Mouse (Mus musculus): ENCODE measurements around the gene Fam160a2. TPM values are rescaled to one million over a fixed set of nuclear protein-coding genes. Genes with fewer than 3 reads are reported as not detected.

The Fam160a2 gene
- total and polyA plus RNA-seq, 2 experiments from 2014 or later = 35.8 to 37.3 TPM

DNA sequence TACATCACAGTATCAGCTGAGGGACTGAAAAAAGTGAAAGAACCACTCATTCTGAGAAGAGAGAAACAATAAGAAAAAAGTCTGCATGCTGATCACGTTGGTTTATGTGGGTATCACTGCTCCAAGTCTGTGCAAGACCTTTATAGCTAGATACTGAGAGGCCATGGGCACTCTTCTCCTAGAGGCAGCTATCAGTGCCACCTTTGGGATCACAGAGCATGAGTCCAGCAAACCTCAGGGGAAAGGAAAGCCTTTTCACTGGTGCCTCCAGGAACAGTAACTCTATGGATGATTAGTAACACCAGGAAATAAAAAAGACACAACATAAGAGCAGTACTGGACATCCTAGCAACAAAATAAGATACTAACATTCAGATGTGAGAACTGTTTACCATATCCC lies 57.7 kb downstream of the Fam160a2 start, which contains the start of gene Olfr691:
Gene Olfr691 (minus strand): TSS at position 101 of the 400 bp plus-strand sequence.
- no peaks in the 10 kb centered on the region for H3K4me1 ChIP-seq (ENCODE audit: insufficient read depth, low read length)
- DNase-seq (ENCODE audit: low spot score) (no peak), ATAC-seq (ENCODE audit: low FRiP score) (no peak)
- no peak within 1 kb of the TSS for H3K4me3 ChIP-seq (ENCODE audit: low read depth, low read length)
- TF ChIP-seq CTCF (IDR thresholded peaks at IDR 0.05) = no peak
- no peak within 1 kb of the TSS for H3K27ac ChIP-seq (ENCODE audit: low read depth, low read length)
- H3K4me2 ChIP-seq (ENCODE audit: low read depth, low read length, poor library complexity, severe bottlenecking) = no peak within 1 kb of the TSS
- WGBS = 65% methylated on average over 1 of the region's 1 CpGs
- H3K27me3 ChIP-seq (ENCODE audit: insufficient read depth, low read length) = no peaks in the 10 kb centered on the region
- H3K9ac ChIP-seq (replicated peaks; ENCODE audit: low read length, poor library complexity, severe bottlenecking) = no peak within 1 kb of the TSS
- no peaks in the 10 kb centered on the region for H3K36me3 ChIP-seq (ENCODE audit: insufficient read depth, low read length)
- no peaks in the 10 kb centered on the region for H3K9me3 ChIP-seq (ENCODE audit: low read length)

- H3K4me3 ChIP-seq (ENCODE audit: low read depth, low read length) = no peak within 1 kb of the TSS
- no peaks in the 10 kb centered on the region for H3K4me1 ChIP-seq (ENCODE audit: insufficient read depth, low read length)
- H3K27me3 ChIP-seq (ENCODE audit: insufficient read depth, low read length) = no peaks in the 10 kb centered on the region
- H3K9me3 ChIP-seq (ENCODE audit: low read length) = no peaks in the 10 kb centered on the region
- H3K27ac ChIP-seq (ENCODE audit: low read depth, low read length) = no peak within 1 kb of the TSS
- no peak within 1 kb of the TSS for H3K9ac ChIP-seq (replicated peaks; ENCODE audit: low read length, poor library complexity, severe bottlenecking)
- ATAC-seq (ENCODE audit: low FRiP score) = no peak
- DNase-seq (ENCODE audit: low spot score) = no peak
- no peaks in the 10 kb centered on the region for H3K36me3 ChIP-seq (ENCODE audit: insufficient read depth, low read length)
- 80% methylated on average over 1 of the region's 1 CpGs for WGBS
- no peak for TF ChIP-seq CTCF (IDR thresholded peaks at IDR 0.05)
- H3K4me2 ChIP-seq (ENCODE audit: low read depth, low read length, poor library complexity, severe bottlenecking) = no peak within 1 kb of the TSS
These were observed 65.8 kb downstream of the Fam160a2 start, which contains the start of gene Olfr690 for GRCm38 (mm10) chr7:105334004-105334403. Gene Olfr690, minus strand, starts transcription at chr7:105334104.

DNA sequence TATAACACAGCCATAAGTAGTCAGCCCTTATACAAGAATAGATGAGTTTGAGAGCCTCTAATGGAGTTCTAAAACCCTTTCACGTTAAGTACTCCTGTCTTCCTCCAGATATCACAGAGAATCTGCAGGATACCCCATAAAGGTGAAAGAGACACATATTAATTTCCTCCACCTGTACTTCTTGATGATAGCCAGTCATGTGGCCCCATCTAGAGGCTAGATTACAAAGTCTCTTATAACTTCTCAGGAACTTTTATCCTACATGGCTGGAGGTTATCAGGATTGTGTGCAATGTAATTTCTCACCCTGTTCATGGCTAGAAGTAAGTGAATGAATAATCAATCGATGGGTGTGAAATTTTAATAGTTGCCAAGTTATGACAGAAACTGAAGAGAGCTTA lies 74.6 kb downstream of the Fam160a2 start:
- no peaks in the 10 kb centered on the region for H3K4me1 ChIP-seq (ENCODE audit: insufficient read depth, low read length)
- no peak for ATAC-seq (ENCODE audit: low FRiP score)
- H3K9me3 ChIP-seq (ENCODE audit: low read length) = no peaks in the 10 kb centered on the region
- no peak for DNase-seq (ENCODE audit: low spot score)
- no peak for TF ChIP-seq CTCF (IDR thresholded peaks at IDR 0.05)
- WGBS = 73% methylated on average over 2 of the region's 2 CpGs
- no peaks in the 10 kb centered on the region for H3K27me3 ChIP-seq (ENCODE audit: insufficient read depth, low read length)
- H3K4me3 ChIP-seq (ENCODE audit: low read depth, low read length) = no peak overlapping the region
- H3K4me2 ChIP-seq (ENCODE audit: low read depth, low read length, poor library complexity, severe bottlenecking) = no peak overlapping the region
- no peak overlapping the region for H3K27ac ChIP-seq (ENCODE audit: low read depth, low read length)
- no peaks in the 10 kb centered on the region for H3K36me3 ChIP-seq (ENCODE audit: insufficient read depth, low read length)
- no peak overlapping the region for H3K9ac ChIP-seq (replicated peaks; ENCODE audit: low read length, poor library complexity, severe bottlenecking)

Other genes starting within 250 kb of the Fam160a2 start
- not detected in 2 replicates for gene Olfr684, start 236.4 kb downstream of the Fam160a2 start, total RNA-seq (2014; rRNA removed)
- not detected in 2 replicates for gene Olfr684, start 236.4 kb downstream of the Fam160a2 start, polyA plus RNA-seq (2015; fragmentation: Nextera tagmentation; extraction: Ambion mirVana)
- gene Olfr685, start 214.0 kb downstream of the Fam160a2 start, total RNA-seq (2014; rRNA removed) = not detected in 2 replicates
- not detected in 2 replicates for gene Olfr685, start 214.0 kb downstream of the Fam160a2 start, polyA plus RNA-seq (2015; fragmentation: Nextera tagmentation; extraction: Ambion mirVana)
- not detected in 2 replicates for gene Olfr686, start 192.6 kb downstream of the Fam160a2 start, total RNA-seq (2014; rRNA removed)
- gene Olfr686, start 192.6 kb downstream of the Fam160a2 start, polyA plus RNA-seq (2015; fragmentation: Nextera tagmentation; extraction: Ambion mirVana) = not detected in 2 replicates
- gene Olfr688, start 112.0 kb downstream of the Fam160a2 start, total RNA-seq (2014; rRNA removed) = not detected in 2 replicates
- not detected in 2 replicates for gene Olfr688, start 112.0 kb downstream of the Fam160a2 start, polyA plus RNA-seq (2015; fragmentation: Nextera tagmentation; extraction: Ambion mirVana)
- gene Olfr689, start 88.9 kb downstream of the Fam160a2 start, total RNA-seq (2014; rRNA removed) = not detected in 2 replicates
- gene Olfr689, start 88.9 kb downstream of the Fam160a2 start, polyA plus RNA-seq (2015; fragmentation: Nextera tagmentation; extraction: Ambion mirVana) = 0.05 TPM in 1 of 2 replicates, not detected in the other
- gene Olfr690, start 66.0 kb downstream of the Fam160a2 start, total RNA-seq (2014; rRNA removed) = 0.22 and 1.4 TPM in 2 replicates
- not detected in 2 replicates for gene Olfr690, start 66.0 kb downstream of the Fam160a2 start, polyA plus RNA-seq (2015; fragmentation: Nextera tagmentation; extraction: Ambion mirVana)
- gene Olfr691, start 57.8 kb downstream of the Fam160a2 start, total RNA-seq (2014; rRNA removed) = 0.76 and 2.6 TPM in 2 replicates
- gene Olfr691, start 57.8 kb downstream of the Fam160a2 start, polyA plus RNA-seq (2015; fragmentation: Nextera tagmentation; extraction: Ambion mirVana) = 0.09 and 0.26 TPM in 2 replicates
- not detected in 2 replicates for gene Olfr692, start 31.8 kb downstream of the Fam160a2 start, total RNA-seq (2014; rRNA removed)
- 0.14 TPM in 1 of 2 replicates, not detected in the other for gene Olfr692, start 31.8 kb downstream of the Fam160a2 start, polyA plus RNA-seq (2015; fragmentation: Nextera tagmentation; extraction: Ambion mirVana)
- not detected in 2 replicates for gene Gm5901, start 25.0 kb downstream of the Fam160a2 start, total RNA-seq (2014; rRNA removed)
- 0.48 and 0.57 TPM in 2 replicates for gene Gm5901, start 25.0 kb downstream of the Fam160a2 start, polyA plus RNA-seq (2015; fragmentation: Nextera tagmentation; extraction: Ambion mirVana)
- 0.49 TPM in 1 of 2 replicates, not detected in the other for gene Cnga4, start 4.5 kb upstream of the Fam160a2 start, total RNA-seq (2014; rRNA removed)
- 0.21 and 0.26 TPM in 2 replicates for gene Cnga4, start 4.5 kb upstream of the Fam160a2 start, polyA plus RNA-seq (2015; fragmentation: Nextera tagmentation; extraction: Ambion mirVana)
- gene Cckbr, start 25.7 kb upstream of the Fam160a2 start, total RNA-seq (2014; rRNA removed) = 9.9 and 12.0 TPM in 2 replicates
- gene Cckbr, start 25.7 kb upstream of the Fam160a2 start, polyA plus RNA-seq (2015; fragmentation: Nextera tagmentation; extraction: Ambion mirVana) = 6.3 and 7.7 TPM in 2 replicates
- 24.8 and 33.5 TPM in 2 replicates for gene Cavin3, start 82.2 kb upstream of the Fam160a2 start, total RNA-seq (2014; rRNA removed)
- 34.6 and 40.4 TPM in 2 replicates for gene Cavin3, start 82.2 kb upstream of the Fam160a2 start, polyA plus RNA-seq (2015; fragmentation: Nextera tagmentation; extraction: Ambion mirVana)
- gene Smpd1, start 154.3 kb upstream of the Fam160a2 start, total RNA-seq (2014; rRNA removed) = 162 and 182 TPM in 2 replicates
- gene Smpd1, start 154.3 kb upstream of the Fam160a2 start, polyA plus RNA-seq (2015; fragmentation: Nextera tagmentation; extraction: Ambion mirVana) = 115 and 127 TPM in 2 replicates
- gene Apbb1, start 181.6 kb upstream of the Fam160a2 start, total RNA-seq (2014; rRNA removed) = 391 and 571 TPM in 2 replicates
- 341 and 372 TPM in 2 replicates for gene Apbb1, start 181.6 kb upstream of the Fam160a2 start, polyA plus RNA-seq (2015; fragmentation: Nextera tagmentation; extraction: Ambion mirVana)
- gene Hpx, start 200.1 kb upstream of the Fam160a2 start, total RNA-seq (2014; rRNA removed) = not detected in 2 replicates
- gene Hpx, start 200.1 kb upstream of the Fam160a2 start, polyA plus RNA-seq (2015; fragmentation: Nextera tagmentation; extraction: Ambion mirVana) = 0.20 TPM in 1 of 2 replicates, not detected in the other
- gene Trim3, start 233.5 kb upstream of the Fam160a2 start, total RNA-seq (2014; rRNA removed) = 164 and 171 TPM in 2 replicates
- gene Trim3, start 233.5 kb upstream of the Fam160a2 start, polyA plus RNA-seq (2015; fragmentation: Nextera tagmentation; extraction: Ambion mirVana) = 108 and 109 TPM in 2 replicates
- 36.4 and 107 TPM in 2 replicates for gene Timm10b, start 240.0 kb upstream of the Fam160a2 start, total RNA-seq (2014; rRNA removed)
- 170 and 179 TPM in 2 replicates for gene Timm10b, start 240.0 kb upstream of the Fam160a2 start, polyA plus RNA-seq (2015; fragmentation: Nextera tagmentation; extraction: Ambion mirVana)
- 62.1 and 90.0 TPM in 2 replicates for gene Arfip2, start 240.4 kb upstream of the Fam160a2 start, total RNA-seq (2014; rRNA removed)
- 84.9 and 95.3 TPM in 2 replicates for gene Arfip2, start 240.4 kb upstream of the Fam160a2 start, polyA plus RNA-seq (2015; fragmentation: Nextera tagmentation; extraction: Ambion mirVana)
- 55.3 and 65.6 TPM in 2 replicates for gene Gm45799, start 240.5 kb upstream of the Fam160a2 start, total RNA-seq (2014; rRNA removed)
- gene Gm45799, start 240.5 kb upstream of the Fam160a2 start, polyA plus RNA-seq (2015; fragmentation: Nextera tagmentation; extraction: Ambion mirVana) = 11.3 and 23.7 TPM in 2 replicates